Comparison of ENCODE assay signal across 8 mouse cellular contexts in the genomic region with DNA sequence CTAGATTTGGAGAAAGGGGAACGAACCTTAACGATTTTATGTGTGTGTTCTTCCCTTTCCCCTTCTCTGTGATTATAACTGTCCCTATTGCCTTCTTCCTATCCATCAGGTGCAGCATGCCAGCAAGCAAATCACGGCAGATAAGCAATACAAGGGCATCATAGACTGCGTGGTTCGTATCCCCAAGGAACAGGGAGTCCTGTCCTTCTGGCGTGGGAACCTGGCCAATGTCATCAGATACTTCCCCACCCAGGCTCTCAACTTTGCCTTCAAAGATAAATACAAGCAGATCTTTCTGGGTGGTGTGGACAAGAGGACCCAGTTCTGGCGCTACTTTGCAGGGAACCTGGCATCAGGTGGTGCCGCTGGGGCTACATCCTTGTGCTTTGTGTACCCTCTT. TPM values are rescaled to one million over a fixed set of nuclear protein-coding genes. Genes with fewer than 3 reads are reported as not detected.
DNase-seq lines count a peak whose midpoint lies in the region; ATAC-seq and TF ChIP-seq lines count a peak whose summit lies in the region.
"Not testable (repeated sequence)": the region's sequence is repeated elsewhere in the genome, so short reads cannot be mapped to it uniquely, and the experiment has no call there.

No protein-coding gene starts in this region.

- TF ChIP-seq CTCF in bone marrow, adult 2 months (IDR thresholded peaks at IDR 0.05; ENCODE audit: control insufficient read depth, insufficient read depth, low read length); hindbrain, postnatal 0 days (IDR thresholded peaks at IDR 0.05; ENCODE audit: low read depth): not testable (repeated sequence)

- peaks cover 22% of the 10 kb centered on the region for H3K36me3 ChIP-seq in erythroblast, embryonic 14.5 days (ENCODE audit: control insufficient read depth)
- H3K36me3 ChIP-seq in heart, embryonic 11.5 days (ENCODE audit: control insufficient read depth, insufficient read depth, low read length); hindbrain, postnatal 0 days (ENCODE audit: insufficient read depth, low read length); limb, embryonic 12.5 days; lung, embryonic 15.5 days: not testable (repeated sequence)
- H3K36me3 ChIP-seq in myocyte (ENCODE audit: control insufficient read depth, insufficient read depth), result peaks cover 10% of the 10 kb centered on the region

- ATAC-seq in heart, embryonic 11.5 days (replicated peaks; ENCODE audit: insufficient number of reproducible peaks, low FRiP score, low TSS enrichment); hindbrain, postnatal 0 days; limb, embryonic 12.5 days (ENCODE audit: insufficient number of reproducible peaks, insufficient read depth, low FRiP score, low TSS enrichment, low read depth); lung, embryonic 15.5 days (ENCODE audit: borderline replicate concordance, extremely low read depth, low FRiP score, low TSS enrichment): not testable (repeated sequence)

- not testable (repeated sequence) for DNase-seq in hindbrain, postnatal 0 days (ENCODE audit: low spot score)
- DNase-seq in testis, postnatal 14 days (ENCODE audit: low spot score), result peak; percentile 32

- not testable (repeated sequence) for H3K4me1 ChIP-seq in bone marrow, adult 2 months (ENCODE audit: control insufficient read depth, insufficient read depth, low read length); heart, embryonic 11.5 days (ENCODE audit: control insufficient read depth, insufficient read depth, low read length); hindbrain, postnatal 0 days (ENCODE audit: insufficient read depth, low read length); limb, embryonic 12.5 days (replicated peaks); lung, embryonic 15.5 days
- peaks cover 20% of the 10 kb centered on the region for H3K4me1 ChIP-seq in erythroblast, embryonic 14.5 days (ENCODE audit: control insufficient read depth)

- not testable (repeated sequence) for H3K9me3 ChIP-seq in erythroblast, embryonic 14.5 days (ENCODE audit: control insufficient read depth, low read length); heart, embryonic 11.5 days (replicated peaks; ENCODE audit: control insufficient read depth, low read length); hindbrain, postnatal 0 days (ENCODE audit: low read length); limb, embryonic 12.5 days; lung, embryonic 15.5 days

- not testable (repeated sequence) for TF ChIP-seq POLR2A in bone marrow, adult 2 months (IDR thresholded peaks at IDR 0.05; ENCODE audit: borderline replicate concordance, control insufficient read depth, low read depth, low read length); myocyte (IDR thresholded peaks at IDR 0.05; ENCODE audit: insufficient read length, low read depth)

- H3K4me3 ChIP-seq in bone marrow, adult 2 months (replicated peaks; ENCODE audit: control insufficient read depth, low read depth, low read length), result peak overlapping the region; percentile 34
- peak overlapping the region; percentile 91 for H3K4me3 ChIP-seq in erythroblast, embryonic 14.5 days (replicated peaks)
- H3K4me3 ChIP-seq in heart, embryonic 11.5 days (ENCODE audit: low read depth, low read length), result peak overlapping the region; percentile 63
- peak overlapping the region; percentile 53 for H3K4me3 ChIP-seq in hindbrain, postnatal 0 days (ENCODE audit: low read length)
- H3K4me3 ChIP-seq in limb, embryonic 12.5 days (replicated peaks), result peak overlapping the region; percentile 58
- peak overlapping the region; percentile 62 for H3K4me3 ChIP-seq in lung, embryonic 15.5 days
- peak overlapping the region; percentile 79 for H3K4me3 ChIP-seq in myocyte

- peak overlapping the region; percentile 87 for H3K9ac ChIP-seq in heart, embryonic 11.5 days (ENCODE audit: low read depth, low read length)
- H3K9ac ChIP-seq in hindbrain, postnatal 0 days (replicated peaks; ENCODE audit: low read length), result peak overlapping the region; percentile 65; the same call in 1 of the 2 replicates
- peak overlapping the region; percentile 70; the same call in 1 of the 2 replicates for H3K9ac ChIP-seq in limb, embryonic 12.5 days (replicated peaks)
- H3K9ac ChIP-seq in lung, embryonic 15.5 days, result peak overlapping the region; percentile 14; the same call in 1 of the 2 replicates

- not testable (repeated sequence) for H3K27ac ChIP-seq in bone marrow, adult 2 months (ENCODE audit: control insufficient read depth, insufficient read depth, low read depth, low read length, poor library complexity); limb, embryonic 12.5 days
- peak overlapping the region; percentile 57; the same call in 1 of the 2 replicates for H3K27ac ChIP-seq in heart, embryonic 11.5 days (ENCODE audit: low read depth, low read length)
- 0 out of 2 replicates have a peak overlapping the region, but pooled peaks have one; percentile 92 for H3K27ac ChIP-seq in hindbrain, postnatal 0 days
- peak overlapping the region; percentile 88; the same call in 1 of the 2 replicates for H3K27ac ChIP-seq in lung, embryonic 15.5 days

- H3K27me3 ChIP-seq in erythroblast, embryonic 14.5 days (ENCODE audit: control insufficient read depth); heart, embryonic 11.5 days (ENCODE audit: control insufficient read depth, insufficient read depth, low read length); hindbrain, postnatal 0 days (ENCODE audit: insufficient read depth, low read length); limb, embryonic 12.5 days; lung, embryonic 15.5 days; myocyte (ENCODE audit: control insufficient read depth, insufficient read depth, insufficient read length): not testable (repeated sequence)

- not testable (repeated sequence) for H3K79me2 ChIP-seq in myocyte (ENCODE audit: control insufficient read depth, insufficient read depth)

- WGBS in bone marrow, adult 2 months, result 44% methylated on average over 8 of the region's 8 CpGs
- 65% methylated on average over 8 of the region's 8 CpGs for WGBS in heart, embryonic 11.5 days (ENCODE audit: insufficient replicate concordance)
- 65% methylated on average over 8 of the region's 8 CpGs for WGBS in hindbrain, postnatal 0 days
- WGBS in limb, embryonic 12.5 days, result 76% methylated on average over 8 of the region's 8 CpGs
- 47% methylated on average over 8 of the region's 8 CpGs for WGBS in lung, embryonic 15.5 days

- H3K4me2 ChIP-seq in heart, embryonic 11.5 days, result peak overlapping the region; percentile 50
- peak overlapping the region; percentile 60 for H3K4me2 ChIP-seq in hindbrain, postnatal 0 days (ENCODE audit: low read depth, low read length)
- H3K4me2 ChIP-seq in limb, embryonic 12.5 days, result peak overlapping the region; percentile 54
- peak overlapping the region; percentile 61 for H3K4me2 ChIP-seq in lung, embryonic 15.5 days
- peak overlapping the region; percentile 73 for H3K4me2 ChIP-seq in myocyte (ENCODE audit: low read depth)

- H3ac ChIP-seq in myocyte (ENCODE audit: control insufficient read depth, insufficient read length), result peak overlapping the region; percentile 55

RNA-seq across cellular contexts. Expression of gene Slc25a5, which starts 1.3 kb away (rescaled TPM):
- 102 and 183 TPM in 2 replicates for polyA plus RNA-seq in bone marrow, adult 2 months (2011; ENCODE audit: insufficient read depth, insufficient read length, low replicate concordance, missing spikeins)
- polyA plus RNA-seq in erythroblast, embryonic 14.5 days (2012), result 2.4 and 2.7 TPM in 2 replicates
- polyA plus RNA-seq in heart, embryonic 11.5 days (2014; fragmentation: Nextera tagmentation; extraction: Ambion mirVana), result 1,149 and 1,243 TPM in 2 replicates
- total RNA-seq in hindbrain, postnatal 0 days (2014; rRNA removed), result 494 and 546 TPM in 2 replicates
- polyA plus RNA-seq in hindbrain, postnatal 0 days (2015; fragmentation: Nextera tagmentation; extraction: Ambion mirVana), result 693 and 697 TPM in 2 replicates
- polyA plus RNA-seq in limb, embryonic 12.5 days (2016; fragmentation: Nextera tagmentation; extraction: Ambion mirVana), result 417 and 433 TPM in 2 replicates
- polyA plus RNA-seq in lung, embryonic 15.5 days (2015; fragmentation: Nextera tagmentation; extraction: Ambion mirVana), result 645 and 653 TPM in 2 replicates
- 684 TPM for polyA plus RNA-seq in myocyte (2012; fragmentation: generic; extraction: Trizol)

RNA-seq across cellular contexts. Expression of gene Slc25a43, which starts 53.3 kb away (rescaled TPM):
- not detected in 2 replicates for polyA plus RNA-seq in bone marrow, adult 2 months (2011; ENCODE audit: insufficient read depth, insufficient read length, low replicate concordance, missing spikeins)
- not detected in 2 replicates for polyA plus RNA-seq in erythroblast, embryonic 14.5 days (2012)
- 2.2 and 3.6 TPM in 2 replicates for polyA plus RNA-seq in heart, embryonic 11.5 days (2014; fragmentation: Nextera tagmentation; extraction: Ambion mirVana)
- total RNA-seq in hindbrain, postnatal 0 days (2014; rRNA removed), result 0.83 and 1.8 TPM in 2 replicates
- 0.86 and 0.90 TPM in 2 replicates for polyA plus RNA-seq in hindbrain, postnatal 0 days (2015; fragmentation: Nextera tagmentation; extraction: Ambion mirVana)
- polyA plus RNA-seq in limb, embryonic 12.5 days (2016; fragmentation: Nextera tagmentation; extraction: Ambion mirVana), result 1.1 and 1.7 TPM in 2 replicates
- polyA plus RNA-seq in lung, embryonic 15.5 days (2015; fragmentation: Nextera tagmentation; extraction: Ambion mirVana), result 1.7 and 2.2 TPM in 2 replicates
- polyA plus RNA-seq in myocyte (2012; fragmentation: generic; extraction: Trizol), result 1.1 TPM

Comparison
In these comparisons a context has a peak if more than half of its experiments do, and no peak if none do; other contexts are left out.
1. H3K4me3 ChIP-seq: peak in every context shown above with its lines; median percentile 91 in erythroblast, embryonic 14.5 days; 79 in myocyte; 63 in heart, embryonic 11.5 days; 62 in lung, embryonic 15.5 days; 58 in limb, embryonic 12.5 days; 53 in hindbrain, postnatal 0 days; 34 in bone marrow, adult 2 months.
2. H3K9ac ChIP-seq: peak in every context shown above with its lines; median percentile 87 in heart, embryonic 11.5 days; 70 in limb, embryonic 12.5 days; 65 in hindbrain, postnatal 0 days; 14 in lung, embryonic 15.5 days.
3. RNA of gene Slc25a5, which starts 1.3 kb away (polyA plus RNA-seq): 1,149 to 1,243 TPM in heart, embryonic 11.5 days, 693 to 697 TPM in hindbrain, postnatal 0 days, 684 TPM in myocyte (single experiment), 645 to 653 TPM in lung, embryonic 15.5 days, 417 to 433 TPM in limb, embryonic 12.5 days and 102 to 183 TPM in bone marrow, adult 2 months; 2.4 to 2.7 TPM in erythroblast, embryonic 14.5 days; every median in the first group is over 10 times any median in the second.
4. Peak in every context shown above with its lines, with median percentiles within 50 percentile points of each other: H3K4me2 ChIP-seq.